Mouse (Mus musculus) megakaryocyte, embryonic 14.5 days (primary cell): ENCODE measurements around the gene Gm13693. TPM values are rescaled to one million over a fixed set of nuclear protein-coding genes. Genes with fewer than 3 reads are reported as not detected.
"Not testable (repeated sequence)": the region's sequence is repeated elsewhere in the genome, so short reads cannot be mapped to it uniquely, and the experiment has no call there.

Experiments
- H3K27me3 ChIP-seq: replicated peaks from 2 replicates; pipeline ENCODE3; 2012; ENCODE audit warnings: inconsistent platforms
- H3K36me3 ChIP-seq: replicated peaks from 2 replicates; pipeline ENCODE3; 2012; ENCODE audit warnings: low read length, inconsistent platforms, mixed read lengths
- H3K4me1 ChIP-seq: 2 replicates; pipeline ENCODE4 v1.6.1; 2012; ENCODE audit warnings: inconsistent platforms
- H3K4me3 ChIP-seq: replicated peaks from 2 replicates; pipeline ENCODE3; 2012; ENCODE audit warnings: moderate library complexity, mild to moderate bottlenecking, inconsistent platforms
- H3K9me3 ChIP-seq: 2 replicates; pipeline ENCODE4 v1.6.1; 2012; ENCODE audit warnings: inconsistent platforms
- FLI1 ChIP-seq: IDR thresholded peaks from 2 replicates; pipeline ENCODE4 v1.6.1; 2012; ENCODE audit warnings: low read length, inconsistent platforms, mixed read lengths
- GATA1 ChIP-seq: IDR thresholded peaks from 3 replicates; pipeline ENCODE4 v1.6.1; 2012; ENCODE audit warnings: mixed read lengths, low read length, inconsistent platforms, borderline replicate concordance
- polyA plus RNA-seq: library from polyadenylated mRNA; stranded (reverse); fragments of >175 nt; gene quantifications from 2 replicates; pipeline ENCODE4 v1.2.3, GENCODE M21; 2012; ENCODE audit warnings: low replicate concordance; ENCODE audit not compliant: insufficient read depth

Gene Gm13693
- polyA plus RNA-seq, result 0.66 TPM in 1 of 2 replicates, not detected in the other

GRCm38 (mm10) chr2:83961203-83961602, at the start of gene Gm13693:
Gm13693 (plus strand) TSS chr2:83961503.
- H3K9me3 ChIP-seq, H3K27me3 ChIP-seq, H3K4me3 ChIP-seq, H3K36me3 ChIP-seq, H3K4me1 ChIP-seq: not testable (repeated sequence)

GRCm38 (mm10) chr2:83929478-83930088, 31.7 kb upstream of the Gm13693 start:
- Histone ChIP-seq H3K27me3 (no peaks in the 10 kb centered on the region), H3K4me1 (peaks cover 4% of the 10 kb centered on the region)

GRCm38 (mm10) chr2:83940931-83941361, 20.4 kb upstream of the Gm13693 start, which contains the start of gene Zswim2:
Zswim2 (minus strand) TSS chr2:83941228.
- H3K9me3 ChIP-seq, result peaks cover 6% of the 10 kb centered on the region; the same call in 1 of the 2 replicates
- peak within 1 kb of the TSS; percentile 85 for H3K4me3 ChIP-seq
- no peaks in the 10 kb centered on the region for H3K27me3 ChIP-seq
- no peak for TF ChIP-seq FLI1
- no peak for TF ChIP-seq GATA1
- H3K4me1 ChIP-seq, result peaks cover 14% of the 10 kb centered on the region
- no peaks in the 10 kb centered on the region for H3K36me3 ChIP-seq

More at GRCm38 (mm10) chr2:83929478-83930088, 31.7 kb upstream of the Gm13693 start:
- Histone ChIP-seq H3K4me3 (no peak overlapping the region), H3K9me3 (no peaks in the 10 kb centered on the region), H3K36me3 (no peaks in the 10 kb centered on the region)
- TF ChIP-seq GATA1 (no peak), FLI1 (no peak)

GRCm38 (mm10) chr2:83941378-83941777, 19.9 kb upstream of the Gm13693 start:
- Histone ChIP-seq H3K27me3 (no peaks in the 10 kb centered on the region), H3K4me1 (peaks cover 14% of the 10 kb centered on the region), H3K4me3 (peak overlapping the region; percentile 85), H3K9me3 (peaks cover 6% of the 10 kb centered on the region; the same call in 1 of the 2 replicates), H3K36me3 (no peaks in the 10 kb centered on the region)
- TF ChIP-seq GATA1 (no peak), FLI1 (no peak)

- peak overlapping the region; percentile 35 for H3K4me3 ChIP-seq
- peaks cover 14% of the 10 kb centered on the region for H3K4me1 ChIP-seq
- peaks cover 6% of the 10 kb centered on the region; the same call in 1 of the 2 replicates for H3K9me3 ChIP-seq
- TF ChIP-seq FLI1, result no peak
- TF ChIP-seq GATA1, result no peak
- no peaks in the 10 kb centered on the region for H3K27me3 ChIP-seq
- no peaks in the 10 kb centered on the region for H3K36me3 ChIP-seq
These were observed 19.5 kb upstream of the Gm13693 start for GRCm38 (mm10) chr2:83941792-83942191.

GRCm38 (mm10) chr2:83955393-83955792, 5.9 kb upstream of the Gm13693 start, which contains the start of gene Gm13698:
Gm13698 (plus strand) TSS chr2:83955693.
- H3K4me3 ChIP-seq, H3K27me3 ChIP-seq, H3K36me3 ChIP-seq, H3K4me1 ChIP-seq, H3K9me3 ChIP-seq: not testable (repeated sequence)

GRCm38 (mm10) chr2:83967013-83967412, 5.7 kb downstream of the Gm13693 start, which contains the start of gene Gm13695:
Gm13695 (plus strand) TSS chr2:83967313.
- H3K4me3 ChIP-seq, H3K4me1 ChIP-seq, H3K36me3 ChIP-seq, H3K27me3 ChIP-seq, H3K9me3 ChIP-seq: not testable (repeated sequence)

- not testable (repeated sequence) for H3K4me3 ChIP-seq, H3K9me3 ChIP-seq, H3K36me3 ChIP-seq, H3K27me3 ChIP-seq, H3K4me1 ChIP-seq
These were observed 11.5 kb downstream of the Gm13693 start, which contains the start of gene Gm13696 for GRCm38 (mm10) chr2:83972823-83973222. Gm13696 (plus strand) TSS chr2:83973123.

GRCm38 (mm10) chr2:83978633-83979032, 17.3 kb downstream of the Gm13693 start, which contains the start of gene Gm13694:
Gm13694 (plus strand) TSS chr2:83978933.
- not testable (repeated sequence) for H3K9me3 ChIP-seq, H3K27me3 ChIP-seq, H3K4me1 ChIP-seq, H3K36me3 ChIP-seq, H3K4me3 ChIP-seq

GRCm38 (mm10) chr2:83984443-83984842, 23.1 kb downstream of the Gm13693 start, which contains the start of gene Gm13697:
Gm13697 (plus strand) TSS chr2:83984743.
- H3K27me3 ChIP-seq, H3K36me3 ChIP-seq, H3K4me3 ChIP-seq: not testable (repeated sequence)

GRCm38 (mm10) chr2:83990253-83990652, 28.9 kb downstream of the Gm13693 start, which contains the start of gene Gm13691:
Gm13691 (plus strand) TSS chr2:83990553.
- H3K27me3 ChIP-seq, H3K9me3 ChIP-seq, H3K36me3 ChIP-seq: not testable (repeated sequence)

More at GRCm38 (mm10) chr2:83984443-83984842, 23.1 kb downstream of the Gm13693 start, which contains the start of gene Gm13697:
- H3K4me1 ChIP-seq, H3K9me3 ChIP-seq: not testable (repeated sequence)

GRCm38 (mm10) chr2:83993639-83994255, 32.4 kb downstream of the Gm13693 start:
- not testable (repeated sequence) for H3K36me3 ChIP-seq, H3K27me3 ChIP-seq, H3K4me1 ChIP-seq, H3K9me3 ChIP-seq
- peak overlapping the region; percentile 82 for H3K4me3 ChIP-seq

More at GRCm38 (mm10) chr2:83990253-83990652, 28.9 kb downstream of the Gm13693 start, which contains the start of gene Gm13691:
- not testable (repeated sequence) for H3K4me3 ChIP-seq, H3K4me1 ChIP-seq

GRCm38 (mm10) chr2:83994526-83994925, 33.2 kb downstream of the Gm13693 start:
- not testable (repeated sequence) for H3K4me3 ChIP-seq, H3K4me1 ChIP-seq, H3K36me3 ChIP-seq, H3K9me3 ChIP-seq, H3K27me3 ChIP-seq
